Mouse (Mus musculus): ENCODE measurements around the gene Atxn1. TPM values are rescaled to one million over a fixed set of nuclear protein-coding genes. Genes with fewer than 3 reads are reported as not detected.

Gene Atxn1
- polyA plus RNA-seq, 1 experiment: 16.7 TPM

GRCm38 (mm10) chr13:45527232-45527964 lies 437.4 kb downstream of the Atxn1 start:
- Histone ChIP-seq H3K4me3 (replicated peaks; ENCODE audit: extremely low read depth, low read depth, low read length) (no peak overlapping the region), H3K4me1 (ENCODE audit: control insufficient read depth, insufficient read depth, low read length) (no peaks in the 10 kb centered on the region; the same call in 1 of the 2 replicates)
- TF ChIP-seq CTCF (IDR thresholded peaks at IDR 0.05; ENCODE audit: insufficient read depth, low read length) (no peak), POLR2A (IDR thresholded peaks at IDR 0.05; ENCODE audit: borderline replicate concordance, extremely low read depth, low read depth, low read length) (no peak)
- WGBS: 85% methylated on average over 11 of the region's 11 CpGs
- DNase-seq: no peak

- no peaks in the 10 kb centered on the region; the same call in 1 of the 2 replicates for H3K4me1 ChIP-seq (ENCODE audit: control insufficient read depth, insufficient read depth, low read length)
- 76% methylated on average over 7 of the region's 7 CpGs for WGBS
Observed at GRCm38 (mm10) chr13:45526230-45526629, 438.6 kb downstream of the Atxn1 start.

GRCm38 (mm10) chr13:45524791-45525435 lies 439.9 kb downstream of the Atxn1 start:
- Histone ChIP-seq H3K4me3 (replicated peaks; ENCODE audit: extremely low read depth, low read depth, low read length) (no peak overlapping the region), H3K4me1 (ENCODE audit: control insufficient read depth, insufficient read depth, low read length) (no peaks in the 10 kb centered on the region)
- 92% methylated on average over 6 of the region's 6 CpGs for WGBS
- DNase-seq: no peak
- TF ChIP-seq POLR2A (IDR thresholded peaks at IDR 0.05; ENCODE audit: borderline replicate concordance, extremely low read depth, low read depth, low read length) (no peak), CTCF (IDR thresholded peaks at IDR 0.05; ENCODE audit: insufficient read depth, low read length) (no peak)

More at GRCm38 (mm10) chr13:45526230-45526629, 438.6 kb downstream of the Atxn1 start:
- no peak overlapping the region for H3K4me3 ChIP-seq (replicated peaks; ENCODE audit: extremely low read depth, low read depth, low read length)
- DNase-seq: no peak
- TF ChIP-seq CTCF (IDR thresholded peaks at IDR 0.05; ENCODE audit: insufficient read depth, low read length): no peak
- no peak for TF ChIP-seq POLR2A (IDR thresholded peaks at IDR 0.05; ENCODE audit: borderline replicate concordance, extremely low read depth, low read depth, low read length)

- Histone ChIP-seq H3K4me3 (replicated peaks; ENCODE audit: extremely low read depth, low read depth, low read length) (no peak overlapping the region), H3K4me1 (ENCODE audit: control insufficient read depth, insufficient read depth, low read length) (no peaks in the 10 kb centered on the region)
- TF ChIP-seq CTCF (IDR thresholded peaks at IDR 0.05; ENCODE audit: insufficient read depth, low read length): no peak
- TF ChIP-seq POLR2A (IDR thresholded peaks at IDR 0.05; ENCODE audit: borderline replicate concordance, extremely low read depth, low read depth, low read length): no peak
- WGBS: 49% methylated on average over 3 of the region's 3 CpGs
- DNase-seq: no peak
Observed at GRCm38 (mm10) chr13:45524305-45524704, 440.5 kb downstream of the Atxn1 start.

- no peaks in the 10 kb centered on the region for H3K4me1 ChIP-seq (ENCODE audit: control insufficient read depth, insufficient read depth, low read length)
- DNase-seq: no peak
- WGBS: 16% methylated on average over 24 of the region's 24 CpGs
- no peak overlapping the region for H3K4me3 ChIP-seq (replicated peaks; ENCODE audit: extremely low read depth, low read depth, low read length)
- TF ChIP-seq CTCF (IDR thresholded peaks at IDR 0.05; ENCODE audit: insufficient read depth, low read length) (no peak), POLR2A (IDR thresholded peaks at IDR 0.05; ENCODE audit: borderline replicate concordance, extremely low read depth, low read depth, low read length) (no peak)
Observed at GRCm38 (mm10) chr13:45516501-45517393, 448.1 kb downstream of the Atxn1 start.

GRCm38 (mm10) chr13:45514832-45515422 lies 449.9 kb downstream of the Atxn1 start:
- TF ChIP-seq CTCF (IDR thresholded peaks at IDR 0.05; ENCODE audit: insufficient read depth, low read length) (no peak), POLR2A (IDR thresholded peaks at IDR 0.05; ENCODE audit: borderline replicate concordance, extremely low read depth, low read depth, low read length) (no peak)
- no peak for DNase-seq
- WGBS: 59% methylated on average over 8 of the region's 8 CpGs
- Histone ChIP-seq H3K4me3 (replicated peaks; ENCODE audit: extremely low read depth, low read depth, low read length) (no peak overlapping the region), H3K4me1 (ENCODE audit: control insufficient read depth, insufficient read depth, low read length) (no peaks in the 10 kb centered on the region)

GRCm38 (mm10) chr13:45514115-45514514 lies 450.7 kb downstream of the Atxn1 start:
- 83% methylated on average over 5 of the region's 5 CpGs for WGBS
- TF ChIP-seq CTCF (IDR thresholded peaks at IDR 0.05; ENCODE audit: insufficient read depth, low read length) (no peak), POLR2A (IDR thresholded peaks at IDR 0.05; ENCODE audit: borderline replicate concordance, extremely low read depth, low read depth, low read length) (no peak)
- H3K4me1 ChIP-seq (ENCODE audit: control insufficient read depth, insufficient read depth, low read length): no peaks in the 10 kb centered on the region

GRCm38 (mm10) chr13:45513009-45513984 lies 451.5 kb downstream of the Atxn1 start:
- Histone ChIP-seq H3K4me3 (replicated peaks; ENCODE audit: extremely low read depth, low read depth, low read length) (no peak overlapping the region), H3K4me1 (ENCODE audit: control insufficient read depth, insufficient read depth, low read length) (0 out of 2 replicates have a peak, but pooled peaks cover 1% of the 10 kb centered on the region)
- no peak for TF ChIP-seq CTCF (IDR thresholded peaks at IDR 0.05; ENCODE audit: insufficient read depth, low read length)
- TF ChIP-seq POLR2A (IDR thresholded peaks at IDR 0.05; ENCODE audit: borderline replicate concordance, extremely low read depth, low read depth, low read length): no peak
- 70% methylated on average over 12 of the region's 12 CpGs for WGBS
- DNase-seq: no peak

More at GRCm38 (mm10) chr13:45514115-45514514, 450.7 kb downstream of the Atxn1 start:
- H3K4me3 ChIP-seq (replicated peaks; ENCODE audit: extremely low read depth, low read depth, low read length): no peak overlapping the region
- no peak for DNase-seq

Measured in lung, adult 2 months (tissue).